In the genomic region with DNA sequence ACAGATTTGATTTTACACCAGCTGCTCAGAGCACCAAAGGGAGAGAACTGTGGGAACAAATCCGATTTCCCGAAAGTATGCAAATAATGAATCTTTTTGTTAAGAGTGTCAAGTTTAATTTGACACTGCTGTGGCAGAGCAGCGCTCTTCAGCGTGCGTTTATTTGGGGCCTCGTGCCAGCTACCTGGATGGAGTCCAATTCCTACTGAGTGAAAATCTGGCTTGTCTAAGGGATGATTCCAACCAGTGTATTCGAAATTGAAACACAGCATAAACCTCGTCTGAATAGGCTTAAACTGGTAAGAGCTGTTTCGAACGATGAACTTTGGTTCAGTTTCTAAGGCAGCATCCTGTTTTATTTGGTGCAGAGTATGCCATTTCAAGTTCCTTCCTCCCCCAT, we compare ENCODE assay signal across 8 mouse cellular contexts.
DNase-seq lines count a peak whose midpoint lies in the region; ATAC-seq and TF ChIP-seq lines count a peak whose summit lies in the region.
"Had no signal": no experiment of that assay in that cellular context is flagged by ENCODE, and none has a peak within 500 bp of the region (broad histone marks: within the 10 kb centered on the region; RNA-seq: fewer than 3 reads in every experiment).

No protein-coding gene starts in this region.

- H3K27ac ChIP-seq in hindbrain, embryonic 14.5 days = no peak overlapping the region

- no peak overlapping the region for H3K9ac ChIP-seq in hindbrain, embryonic 14.5 days

- peak; percentile 96 for DNase-seq in brain, embryonic 14.5 days (ENCODE audit: low read depth)
- peak; percentile 32 for DNase-seq in cerebellum, adult 11 months
- DNase-seq in hindbrain, embryonic 14.5 days (ENCODE audit: low spot score) = peak; percentile 82
- DNase-seq in left cerebral cortex, postnatal 36 days (ENCODE audit: low spot score in 2 of 2) = peak; percentile 16 to 27
- no peak for DNase-seq in spleen, postnatal 4 days (ENCODE audit: low spot score in 2 of 2)
- no peak for DNase-seq in testis, postnatal 14 days (ENCODE audit: low spot score)

- peak; percentile 86 for ATAC-seq in hindbrain, embryonic 14.5 days (ENCODE audit: low FRiP score)
- ATAC-seq in erythroid progenitor cell, adult 5-6 weeks (replicated peaks; ENCODE audit: low FRiP score, poor library complexity, severe bottlenecking) = no peak

- TF ChIP-seq POLR2A in brain, embryonic 14.5 days (IDR thresholded peaks at IDR 0.05; ENCODE audit: borderline replicate concordance, extremely low read depth, insufficient read depth, insufficient read length, poor library complexity, severe bottlenecking) = no peak

- WGBS in hindbrain, embryonic 14.5 days = 44% methylated on average over 10 of the region's 10 CpGs

- H3K27me3 ChIP-seq in hindbrain, embryonic 14.5 days (ENCODE audit: control insufficient read depth, insufficient read depth, low read length) = no peaks in the 10 kb centered on the region
- H3K27me3 ChIP-seq: megakaryocyte, embryonic 14.5 days had no signal

- no peak overlapping the region for H3K4me2 ChIP-seq in hindbrain, embryonic 14.5 days (replicated peaks)

- H3K36me3 ChIP-seq in hindbrain, embryonic 14.5 days (replicated peaks; ENCODE audit: control insufficient read depth, insufficient read depth) = no peaks in the 10 kb centered on the region

- TF ChIP-seq CTCF in brain, embryonic 14.5 days (IDR thresholded peaks at IDR 0.05; ENCODE audit: borderline replicate concordance, extremely low read depth, insufficient read depth, insufficient read length) = no peak

- no peaks in the 10 kb centered on the region for H3K4me1 ChIP-seq in hindbrain, embryonic 14.5 days (replicated peaks; ENCODE audit: control insufficient read depth, insufficient read depth, low read length)
- H3K4me1 ChIP-seq: megakaryocyte, embryonic 14.5 days had no signal

- no peaks in the 10 kb centered on the region for H3K9me3 ChIP-seq in hindbrain, embryonic 14.5 days (ENCODE audit: control insufficient read depth, low read length)
- H3K9me3 ChIP-seq: megakaryocyte, embryonic 14.5 days had no signal

- intact Hi-C loops in left cerebral cortex, postnatal 36 days (cut with DNase I) = no loop called here

- H3K4me3 ChIP-seq in hindbrain, embryonic 14.5 days (replicated peaks; ENCODE audit: low read length) = no peak overlapping the region
- H3K4me3 ChIP-seq: megakaryocyte, embryonic 14.5 days had no signal

Comparison
In these comparisons a context has a peak if more than half of its experiments do, and no peak if none do; other contexts are left out.
1. DNase-seq: peak in brain, embryonic 14.5 days (single experiment), cerebellum, adult 11 months (single experiment), hindbrain, embryonic 14.5 days (single experiment) and left cerebral cortex, postnatal 36 days (2 of 2); none in spleen, postnatal 4 days (0 of 2) and testis, postnatal 14 days (single experiment).